Mouse (Mus musculus): ENCODE data around the gene Dupd1.
"Not testable (repeated sequence)": the region's sequence is repeated elsewhere in the genome, so short reads cannot be mapped to it uniquely, and the experiment has no call there.

Gene Dupd1

DNA sequence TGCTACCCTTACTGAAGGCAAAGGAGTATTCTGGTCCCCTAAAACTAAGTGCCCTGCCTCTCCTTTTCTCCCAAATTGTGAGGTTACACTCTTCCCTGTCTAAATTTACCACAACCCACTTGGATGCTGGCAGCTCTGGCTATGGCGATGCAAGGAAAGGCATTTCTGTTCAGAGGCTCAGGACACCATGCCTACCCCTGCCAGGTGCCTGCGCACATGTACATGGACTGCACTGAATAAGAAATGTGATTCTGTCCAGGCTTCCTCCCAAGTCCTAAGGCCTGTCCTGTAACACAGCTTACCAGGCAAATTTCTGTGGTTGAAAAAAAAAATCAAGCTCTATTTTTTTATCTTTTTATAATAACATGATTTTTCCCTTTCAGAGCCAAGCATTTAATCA is 38.2 kb downstream of the Dupd1 start:
- no peak for DNase-seq (ENCODE audit: low spot score in 2 of 2)

DNA sequence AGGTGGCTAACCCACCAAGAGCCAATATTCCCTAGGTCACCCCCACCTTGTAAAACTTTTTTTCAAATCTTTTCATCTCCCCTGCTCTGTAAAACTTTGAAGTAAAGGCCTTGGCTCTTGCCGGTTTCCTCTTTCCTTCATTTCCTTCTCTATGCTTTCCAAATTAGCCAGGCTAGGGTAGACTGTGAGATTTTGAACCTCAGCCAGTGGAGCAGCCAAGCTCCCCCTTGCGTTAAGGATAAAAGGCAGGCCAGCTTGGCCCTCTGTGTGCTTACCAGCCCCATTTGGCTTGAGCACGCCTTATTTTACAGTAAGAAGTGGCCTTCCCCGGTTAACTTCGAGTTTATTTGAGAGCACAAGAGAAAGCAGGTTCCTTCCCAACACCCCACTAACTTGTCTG is 39.9 kb downstream of the Dupd1 start:
- DNase-seq (ENCODE audit: low spot score in 2 of 2) = no peak

DNA sequence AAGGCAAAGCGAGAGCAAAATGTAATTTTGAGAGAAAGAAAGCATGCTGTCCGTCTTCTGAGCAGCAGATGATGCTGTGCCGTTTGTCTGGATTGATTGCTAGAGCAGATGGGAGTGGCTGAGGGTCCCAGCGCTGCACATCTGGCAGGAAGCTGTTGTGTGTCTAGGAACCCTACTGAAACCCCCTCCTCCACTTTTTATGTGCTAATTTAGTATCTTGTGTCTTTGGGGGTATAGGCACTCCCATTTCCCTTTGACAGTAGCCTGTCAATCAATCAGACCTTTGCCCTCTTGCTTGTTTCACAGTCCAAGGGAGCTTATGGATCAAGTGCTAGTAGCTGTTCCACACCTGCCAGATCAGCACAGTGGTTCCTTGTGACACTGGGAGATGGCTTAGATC is 41.3 kb downstream of the Dupd1 start:
- DNase-seq (ENCODE audit: low spot score in 2 of 2) = no peak

DNA sequence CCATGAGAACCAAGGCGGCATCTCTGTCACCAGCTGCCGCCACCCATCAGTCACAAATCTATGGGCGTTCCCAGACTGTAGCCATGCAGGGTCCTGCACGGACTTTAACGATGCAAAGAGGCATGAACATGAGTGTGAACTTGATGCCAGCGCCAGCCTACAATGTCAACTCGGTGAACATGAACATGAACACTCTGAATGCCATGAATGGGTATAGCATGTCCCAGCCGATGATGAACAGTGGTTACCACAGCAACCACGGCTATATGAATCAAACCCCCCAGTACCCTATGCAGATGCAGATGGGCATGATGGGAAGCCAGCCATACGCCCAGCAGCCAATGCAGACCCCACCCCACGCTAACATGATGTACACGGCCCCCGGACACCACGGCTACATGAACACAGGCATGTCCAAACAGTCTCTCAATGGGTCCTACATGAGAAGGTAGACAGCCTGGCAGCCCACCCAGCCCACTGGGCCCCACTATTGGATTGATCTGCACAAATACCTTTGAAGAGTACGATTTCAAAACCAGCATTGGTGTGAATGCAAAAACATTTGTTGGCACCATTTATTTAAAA is 43.9 kb downstream of the Dupd1 start:
- not testable (repeated sequence) for DNase-seq (ENCODE audit: low spot score in 2 of 2)

DNA sequence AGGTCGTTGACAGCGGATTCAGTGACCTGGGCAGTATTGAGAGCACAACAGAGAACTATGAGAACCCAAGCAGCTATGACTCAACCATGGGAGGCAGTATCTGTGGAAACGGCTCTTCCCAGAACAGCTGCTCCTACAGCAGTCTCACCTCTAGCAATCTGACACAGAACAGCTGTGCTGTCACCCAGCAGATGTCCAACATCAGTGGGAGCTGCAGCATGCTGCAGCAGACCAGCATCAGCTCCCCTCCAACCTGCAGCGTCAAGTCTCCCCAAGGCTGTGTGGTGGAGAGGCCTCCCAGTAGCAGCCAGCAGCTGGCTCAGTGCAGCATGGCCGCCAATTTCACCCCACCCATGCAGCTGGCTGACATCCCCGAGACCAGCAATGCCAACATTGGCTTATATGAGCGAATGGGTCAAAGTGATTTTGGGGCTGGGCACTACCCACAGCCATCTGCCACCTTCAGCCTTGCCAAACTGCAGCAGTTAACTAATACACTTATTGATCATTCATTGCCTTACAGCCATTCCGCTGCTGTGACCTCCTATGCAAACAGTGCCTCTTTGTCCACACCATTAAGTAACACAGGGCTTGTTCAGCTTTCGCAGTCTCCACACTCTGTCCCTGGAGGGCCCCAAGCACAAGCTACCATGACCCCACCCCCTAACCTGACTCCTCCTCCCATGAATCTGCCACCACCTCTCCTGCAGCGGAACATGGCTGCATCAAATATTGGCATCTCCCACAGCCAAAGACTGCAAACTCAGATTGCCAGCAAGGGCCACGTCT is 44.5 kb downstream of the Dupd1 start:
- DNase-seq (ENCODE audit: low spot score in 2 of 2) = no peak

DNA sequence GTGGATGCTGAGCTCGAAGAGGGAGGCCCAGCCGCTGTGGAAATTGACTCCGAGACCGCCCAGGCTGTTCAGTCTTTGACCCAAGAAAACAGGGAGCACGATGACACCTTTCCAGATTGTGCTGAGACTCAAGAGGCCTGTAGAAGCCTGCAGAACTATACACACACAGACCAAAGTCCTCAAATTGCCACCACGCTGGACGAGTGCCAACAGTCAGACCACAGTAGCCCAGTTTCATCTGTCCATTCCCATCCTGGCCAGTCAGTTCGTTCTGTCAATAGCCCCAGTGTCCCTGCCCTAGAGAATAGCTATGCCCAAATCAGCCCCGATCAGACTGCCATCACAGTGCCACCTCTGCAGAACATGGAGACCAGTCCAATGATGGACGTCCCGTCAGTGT is 45.2 kb downstream of the Dupd1 start:
- DNase-seq (ENCODE audit: low spot score in 2 of 2) = no peak

DNA sequence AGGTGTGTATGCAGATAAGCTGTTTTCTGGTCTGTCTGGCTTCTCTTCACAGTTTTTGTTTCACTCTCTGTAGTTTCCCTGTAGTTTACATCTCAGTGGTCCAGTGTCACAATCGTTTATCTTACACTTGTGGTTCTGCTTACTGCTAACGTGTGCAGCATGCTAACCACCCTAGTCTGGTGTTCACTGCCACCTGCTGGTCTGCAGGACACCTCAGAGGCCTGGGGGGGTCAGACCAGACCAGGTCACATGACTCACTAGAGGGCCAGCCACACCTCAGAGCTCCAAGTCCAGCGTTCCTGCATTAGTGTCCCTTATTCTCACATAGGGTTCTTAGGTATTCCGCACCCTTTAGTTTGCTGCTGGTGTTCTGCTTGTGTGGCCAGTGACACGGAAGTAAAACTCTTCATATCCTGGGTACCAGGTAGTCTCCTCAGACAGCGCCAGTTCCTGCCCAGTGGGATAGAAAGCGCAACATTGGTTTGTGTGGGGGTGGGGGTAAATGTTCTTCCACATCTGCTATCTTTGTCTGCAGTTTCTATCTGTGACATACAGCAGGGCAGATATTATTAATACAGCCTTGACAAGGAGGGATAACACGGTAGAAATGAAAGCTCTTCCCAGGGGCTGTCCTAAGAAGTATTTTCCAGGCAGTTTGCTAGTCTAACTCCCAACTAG is 51.8 kb downstream of the Dupd1 start:
- peak in 1 of 2 experiments; percentile 12 for DNase-seq (ENCODE audit: low spot score in 2 of 2)

DNA sequence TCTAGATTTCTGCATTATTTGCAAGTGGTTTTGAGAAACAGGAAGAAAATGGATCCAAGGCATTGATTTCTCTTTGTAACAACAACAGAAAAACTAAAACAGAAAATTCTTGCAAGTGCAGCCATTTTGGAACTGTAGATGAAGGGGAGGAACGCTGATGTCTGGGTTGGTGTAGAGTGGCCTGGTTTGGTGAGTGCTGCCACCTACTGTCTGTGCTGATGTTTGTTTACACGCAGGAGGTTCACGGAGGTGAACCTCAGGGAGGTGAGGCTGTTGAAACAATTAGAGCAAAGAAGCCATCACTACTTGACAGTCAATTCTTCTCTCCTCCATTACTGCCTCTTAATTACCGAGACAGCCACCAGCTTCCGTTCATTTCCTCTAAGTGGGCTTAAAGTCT is 54.7 kb downstream of the Dupd1 start:
- DNase-seq (ENCODE audit: low spot score in 2 of 2) = peak; percentile 23 to 53

DNA sequence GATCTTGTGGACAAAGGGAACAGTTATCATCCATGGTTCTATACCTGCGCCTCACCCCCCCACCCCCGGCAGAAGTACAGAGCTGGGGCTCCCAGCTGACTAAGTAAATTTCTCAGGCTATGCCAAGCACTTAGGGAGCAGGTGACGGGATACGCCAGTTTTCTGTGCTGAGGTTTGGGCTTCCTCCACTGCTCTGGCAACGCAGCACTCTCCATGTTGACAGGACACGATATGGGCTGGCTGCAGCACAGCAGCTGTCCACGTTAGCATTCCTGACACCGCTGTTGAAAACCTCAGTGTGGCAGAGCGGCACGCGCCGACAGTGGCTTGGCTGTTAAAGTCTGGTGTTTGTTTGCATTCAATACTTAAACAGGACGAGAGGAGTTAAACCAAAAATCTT is 55.2 kb downstream of the Dupd1 start:
- DNase-seq (ENCODE audit: low spot score in 2 of 2) = no peak

DNA sequence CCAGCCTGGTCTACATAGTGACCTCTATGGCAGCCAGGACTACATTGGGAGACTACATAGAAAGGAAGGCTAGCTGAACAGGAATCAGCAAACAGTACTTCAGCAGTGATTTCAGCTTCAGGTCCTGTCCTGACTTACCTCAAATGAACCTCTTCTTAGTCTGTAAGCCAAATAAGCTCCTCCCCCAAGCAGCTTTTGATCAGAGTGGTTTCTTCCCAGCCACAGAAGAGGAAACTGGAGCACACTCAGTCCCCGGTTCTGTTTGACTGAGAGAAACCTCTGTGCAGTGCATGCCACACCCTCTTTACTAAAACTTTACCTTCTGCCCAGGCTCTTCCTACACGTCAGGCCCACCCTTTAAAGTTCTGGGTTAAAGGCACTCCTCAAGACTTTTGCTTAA is 60.6 kb downstream of the Dupd1 start:
- peak; percentile 7 to 18 for DNase-seq (ENCODE audit: low spot score in 2 of 2)

DNA sequence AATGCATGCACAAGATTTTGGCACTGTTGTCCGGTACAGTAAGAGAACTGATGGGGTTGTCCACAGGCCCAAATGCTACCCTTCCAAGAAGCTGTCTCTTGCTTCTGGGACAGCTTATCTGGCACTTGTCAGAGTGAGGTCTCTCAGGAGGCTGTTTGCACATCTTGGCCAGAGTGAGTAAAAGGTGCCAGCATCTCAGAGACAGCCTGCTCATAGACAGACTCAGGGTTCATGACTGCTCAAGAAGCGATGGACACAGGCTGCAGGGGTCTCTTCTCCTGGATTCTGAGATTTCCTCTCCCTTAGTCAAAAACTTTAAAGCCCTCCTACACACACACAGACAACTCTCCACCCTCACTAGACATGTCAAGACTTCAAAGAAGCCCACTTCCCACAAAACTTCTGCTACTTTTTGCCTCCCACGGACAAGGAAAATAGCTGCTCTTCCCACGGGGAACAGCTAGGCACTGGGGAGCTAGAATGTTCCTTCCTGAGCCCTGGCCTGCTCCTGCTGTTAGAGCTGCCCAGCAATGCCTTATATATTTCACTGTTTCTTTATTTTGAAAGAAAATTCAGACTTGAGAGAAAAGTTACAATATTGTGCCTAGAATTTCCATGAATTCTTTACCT is 73.5 kb downstream of the Dupd1 start:
- DNase-seq (ENCODE audit: low spot score in 2 of 2) = no peak

DNA sequence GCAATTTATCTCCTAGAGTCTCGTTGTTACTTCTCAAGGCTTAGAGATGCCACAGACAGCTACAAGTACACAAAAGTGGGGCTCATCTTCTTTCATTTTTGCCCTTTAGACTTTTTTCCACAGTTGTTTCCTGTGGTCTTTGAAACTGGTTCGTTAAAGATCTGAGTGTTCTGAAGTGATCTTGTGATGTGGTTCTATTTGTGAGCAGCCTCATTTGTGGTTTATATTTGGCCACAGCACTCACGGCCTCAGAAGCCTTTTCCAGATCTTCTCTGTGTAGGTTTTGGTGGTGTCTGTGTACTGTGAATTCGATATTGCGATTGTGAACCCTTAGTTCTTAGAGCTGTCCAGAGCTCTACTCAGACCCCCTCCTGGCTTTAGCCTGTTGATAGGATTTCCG is 77.8 kb downstream of the Dupd1 start:
- peak; percentile 6 to 20 for DNase-seq (ENCODE audit: low spot score in 2 of 2)

DNA sequence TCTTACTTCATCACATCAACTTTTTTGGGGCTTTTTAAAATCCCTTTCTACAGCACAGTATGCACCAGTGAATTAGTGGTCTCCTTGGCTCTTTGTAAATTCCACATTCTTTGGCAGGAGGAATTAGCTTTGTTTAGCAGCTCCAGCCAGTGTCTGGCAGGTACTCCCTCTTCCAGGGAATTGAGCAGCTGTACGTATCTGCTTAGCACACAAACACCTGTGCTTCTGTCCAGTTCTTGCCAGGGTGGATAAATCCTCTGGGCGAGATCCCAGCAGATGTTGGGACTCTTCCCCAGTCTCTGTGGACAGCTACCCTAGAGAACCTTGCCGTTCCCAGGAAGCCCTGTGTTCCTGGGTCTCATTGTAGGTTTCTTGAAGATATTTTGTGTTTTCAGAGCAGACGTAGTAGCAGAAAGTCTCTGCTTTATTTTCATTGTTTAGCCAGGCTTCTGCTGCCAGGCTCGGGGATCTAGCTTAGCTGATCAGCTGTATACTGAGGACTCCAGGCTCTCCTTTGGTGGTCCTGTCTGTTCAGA is 82.6 kb downstream of the Dupd1 start:
- no peak for DNase-seq (ENCODE audit: low spot score in 2 of 2)
